Mouse (Mus musculus) cerebellum, postnatal 25 days (tissue): ENCODE measurements at regions not wholly inside any gene's neighbourhood (a gene's known extent, or its start where the extent isn't known, plus 50 kb on each side); places are given as distances from the start of the nearest gene placed in this dataset.
A peak's percentile ranks its signal among the peaks of the same experiment; 100 is the strongest.

ENCODE experiments used
- DNase-seq, 2 experiments: peaks; one replicate each; pipeline ENCODE4 v3.0.0; 2021; ENCODE audit warnings: mixed read lengths in 2 of 2

DNA sequence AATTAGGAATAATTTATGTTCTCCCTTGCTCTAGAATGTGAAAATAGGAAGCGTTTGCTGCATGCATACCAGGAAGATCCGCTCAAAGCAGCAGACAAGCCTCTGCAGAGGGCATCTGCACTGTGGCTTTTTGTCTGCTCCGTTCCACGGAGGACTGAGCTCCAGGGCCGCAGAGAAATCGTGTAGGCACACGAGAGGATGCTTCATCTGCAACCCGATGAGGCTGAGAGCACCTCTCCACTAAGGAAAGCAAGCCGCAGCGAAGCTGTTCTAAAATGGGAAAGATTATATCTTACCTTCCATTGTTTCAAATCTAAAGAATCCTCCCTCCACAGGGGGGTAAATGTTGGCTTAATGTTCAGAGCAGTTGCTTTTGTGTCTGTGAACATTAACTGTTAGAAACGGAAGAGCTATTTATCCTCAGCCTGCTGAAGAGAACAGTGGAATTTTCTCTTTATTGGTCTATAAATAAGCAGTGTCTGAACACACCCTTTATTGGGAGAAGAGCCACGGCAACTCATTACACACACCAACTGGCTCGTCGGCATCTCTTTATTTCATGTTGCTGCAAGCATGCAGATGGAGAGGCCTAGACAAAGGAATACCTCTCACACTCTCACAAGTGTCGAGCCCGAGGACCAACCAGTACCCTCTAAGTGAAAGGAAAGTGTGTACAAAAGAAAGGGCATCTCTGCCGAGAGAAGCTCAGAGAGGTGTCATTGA is 414.6 kb upstream of the Hnrnpa3 start:
- DNase-seq: no peak

DNA sequence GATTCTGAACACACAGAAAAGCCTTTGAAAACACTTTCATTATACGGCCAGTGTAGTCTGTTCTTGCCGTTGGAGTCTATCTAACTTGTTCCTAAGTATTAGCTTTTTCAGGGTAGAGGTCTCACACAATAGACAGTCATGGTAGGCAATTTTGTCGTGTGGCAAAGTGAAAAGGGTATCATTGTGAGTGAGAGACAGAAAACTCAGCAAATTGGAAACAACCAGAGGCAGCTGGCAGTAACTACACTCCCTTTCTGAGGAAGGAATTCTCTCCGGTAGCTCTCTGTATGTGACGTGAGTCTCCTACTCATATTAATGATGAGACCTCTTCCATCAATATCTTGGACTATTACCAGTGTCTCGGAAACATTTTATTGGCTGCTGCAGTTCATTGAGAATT is 413.8 kb upstream of the Hnrnpa3 start:
- DNase-seq: no peak

DNA sequence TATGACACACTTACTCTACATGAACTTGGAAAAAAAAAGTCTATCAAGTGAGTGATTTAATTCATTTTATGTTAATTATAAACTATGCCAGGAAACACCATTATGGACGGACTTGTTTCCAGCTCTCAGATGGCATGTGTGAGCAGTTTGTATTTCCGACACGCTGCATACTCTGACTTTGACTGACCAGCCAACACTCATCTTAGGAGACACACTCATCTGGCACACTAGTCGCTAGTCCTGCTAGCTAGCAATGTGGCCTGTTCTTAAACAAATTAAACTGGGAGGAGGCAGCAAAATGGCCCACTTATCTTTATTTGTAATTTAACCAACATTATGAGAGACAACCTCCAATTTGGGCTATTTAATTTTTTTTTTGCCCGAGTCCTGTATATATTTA is 413.4 kb upstream of the Hnrnpa3 start:
- no peak for DNase-seq

DNA sequence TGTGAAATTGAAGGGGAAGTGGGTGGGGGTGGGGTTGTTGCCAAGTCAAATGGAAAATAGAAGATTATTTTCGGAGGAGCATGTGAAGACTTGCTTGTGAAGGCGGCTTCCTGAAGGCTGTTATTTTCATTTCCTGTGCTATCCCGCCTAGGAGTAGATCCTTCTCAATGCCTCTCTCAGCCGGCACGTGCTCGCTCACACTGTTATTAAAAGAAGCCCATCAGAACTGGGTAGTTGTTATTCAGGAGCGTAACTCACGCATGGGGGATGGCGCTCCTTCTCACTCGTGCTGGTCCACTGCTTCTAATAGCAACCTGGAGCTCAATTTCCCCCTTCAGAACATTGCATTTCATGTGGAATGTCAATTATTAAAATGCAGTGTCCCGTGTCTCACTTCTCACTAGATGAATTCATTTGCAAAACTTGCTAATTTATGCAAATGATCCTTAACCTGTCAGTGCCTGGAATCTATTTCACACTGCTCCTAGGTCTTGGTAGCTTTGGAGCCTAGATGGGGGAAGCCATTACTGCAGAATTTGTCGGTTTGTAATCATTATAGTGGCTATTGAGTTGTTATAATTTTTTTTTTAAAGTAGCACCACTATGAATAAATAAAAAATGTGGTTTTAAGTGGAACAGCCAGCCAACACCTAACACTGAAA is 412.8 kb upstream of the Hnrnpa3 start:
- no peak for DNase-seq

DNA sequence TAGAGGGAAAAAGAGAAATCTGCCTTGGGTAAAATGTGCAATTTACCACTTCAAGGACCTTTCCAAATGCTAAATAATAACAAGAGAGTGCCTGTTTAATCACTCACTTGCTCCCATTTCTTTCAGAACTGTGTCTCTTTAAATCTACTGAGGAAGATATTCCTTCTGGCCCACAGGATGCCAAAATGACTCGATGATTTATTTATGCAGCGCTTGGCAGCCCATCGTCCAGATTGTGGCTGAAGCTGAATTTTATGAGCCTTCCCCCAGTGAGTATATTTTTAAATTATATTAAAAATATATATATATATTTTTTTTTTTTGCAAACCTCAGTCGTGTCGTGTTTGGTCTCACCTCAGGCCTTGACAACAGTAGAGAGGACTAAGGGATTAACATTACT is 410.8 kb upstream of the Hnrnpa3 start:
- no peak for DNase-seq

DNA sequence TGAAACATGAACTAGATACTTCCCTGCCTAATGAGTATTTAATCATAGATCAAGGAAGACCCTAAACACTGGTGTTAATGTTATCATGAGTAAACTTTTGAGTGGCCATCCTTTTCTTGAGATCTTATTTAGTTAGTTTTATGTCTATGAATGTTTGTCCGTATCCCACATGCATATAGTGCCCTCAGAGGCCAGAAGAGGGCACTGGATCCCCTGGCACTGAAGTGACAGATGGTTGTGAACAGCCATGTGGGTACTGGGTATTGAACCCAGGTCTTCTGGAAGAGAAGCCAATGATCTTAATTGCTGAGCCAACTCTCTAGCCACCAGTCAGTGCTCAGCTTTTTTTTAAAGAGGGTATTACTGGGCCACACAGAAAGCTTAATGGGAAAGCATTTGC is 408.6 kb upstream of the Hnrnpa3 start:
- no peak for DNase-seq

DNA sequence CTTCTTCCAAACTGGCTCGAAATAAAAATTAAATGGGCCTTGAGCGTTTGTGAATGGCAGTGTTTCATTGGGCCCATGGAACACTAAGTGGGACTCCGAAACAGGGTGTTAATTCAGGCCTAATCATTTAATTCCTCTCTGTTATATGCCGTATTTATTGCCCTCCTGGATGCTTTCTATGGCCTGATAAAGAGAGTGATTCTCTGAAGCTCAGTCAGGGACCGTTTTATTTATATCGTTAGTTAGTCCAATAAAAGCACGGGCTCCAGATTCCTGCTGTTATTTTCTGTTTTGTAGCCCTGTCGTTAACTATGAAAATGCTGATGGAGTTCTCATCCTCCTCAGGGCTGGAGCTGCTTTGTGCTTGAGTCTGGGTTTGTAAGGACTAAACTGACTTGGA is 406.2 kb upstream of the Hnrnpa3 start:
- no peak for DNase-seq

DNA sequence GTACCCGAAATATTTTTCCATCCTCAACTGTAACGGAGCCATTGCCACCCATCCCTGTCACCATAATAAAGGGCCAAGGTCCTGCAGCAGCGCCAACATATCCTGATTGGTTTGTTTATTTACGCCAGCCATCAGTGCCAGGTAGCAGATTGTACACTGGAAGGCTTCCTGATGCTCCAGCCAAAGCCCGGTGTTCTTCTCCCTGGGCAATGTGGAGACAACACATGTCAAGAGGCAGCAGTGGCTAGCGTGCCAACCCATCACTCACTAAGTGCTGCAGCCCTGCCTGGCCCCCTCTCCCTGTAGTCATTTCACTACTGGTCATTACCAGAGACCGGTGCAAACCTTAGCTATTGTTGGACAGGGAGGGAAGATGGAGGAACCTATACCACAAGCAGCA is 393.8 kb upstream of the Hnrnpa3 start:
- peak; percentile 80 to 81 for DNase-seq

DNA sequence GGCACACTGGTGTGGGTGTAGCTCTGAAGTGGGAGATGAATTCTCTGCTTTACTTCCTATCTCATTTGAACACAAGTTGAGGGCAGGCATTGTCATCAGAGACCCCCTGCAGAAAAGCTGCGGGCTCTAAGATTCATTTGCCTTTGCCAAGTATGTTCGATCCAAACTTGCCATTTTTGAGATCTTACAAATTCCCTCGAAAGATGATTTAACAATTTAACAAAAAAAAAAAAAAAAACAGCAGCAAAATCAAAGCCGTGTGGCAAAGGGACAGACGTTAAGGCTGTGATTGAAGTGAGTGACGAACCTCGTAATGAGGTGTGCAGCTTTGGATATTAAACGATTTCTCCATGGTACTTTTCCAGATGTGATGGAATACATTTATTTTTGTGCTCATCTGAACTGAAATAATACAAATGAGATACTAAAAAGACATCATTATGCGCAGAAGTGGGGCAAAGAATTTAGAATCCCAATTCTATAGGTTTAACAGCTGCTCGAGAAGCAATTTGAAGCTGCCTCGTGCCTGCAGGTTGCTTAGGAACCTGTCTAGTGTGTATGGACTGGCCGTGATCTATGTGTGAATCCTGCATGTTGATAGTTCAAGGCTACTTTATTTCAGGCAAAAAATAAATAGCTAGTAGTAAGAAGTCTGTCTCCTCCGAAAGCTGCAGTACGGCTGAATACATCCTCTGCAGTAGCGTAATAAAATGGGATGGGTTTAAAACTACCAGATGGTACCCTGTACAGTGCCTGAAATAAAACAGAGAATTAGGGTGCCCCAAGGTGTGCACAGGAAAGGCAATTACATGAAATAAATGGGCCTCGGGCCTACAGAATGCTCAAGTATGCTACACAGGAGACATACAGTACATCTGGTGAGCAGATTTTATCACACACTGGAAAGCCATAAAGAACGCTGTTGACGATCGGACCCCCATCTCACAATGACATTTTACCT is 393.0 kb upstream of the Hnrnpa3 start:
- DNase-seq: no peak

DNA sequence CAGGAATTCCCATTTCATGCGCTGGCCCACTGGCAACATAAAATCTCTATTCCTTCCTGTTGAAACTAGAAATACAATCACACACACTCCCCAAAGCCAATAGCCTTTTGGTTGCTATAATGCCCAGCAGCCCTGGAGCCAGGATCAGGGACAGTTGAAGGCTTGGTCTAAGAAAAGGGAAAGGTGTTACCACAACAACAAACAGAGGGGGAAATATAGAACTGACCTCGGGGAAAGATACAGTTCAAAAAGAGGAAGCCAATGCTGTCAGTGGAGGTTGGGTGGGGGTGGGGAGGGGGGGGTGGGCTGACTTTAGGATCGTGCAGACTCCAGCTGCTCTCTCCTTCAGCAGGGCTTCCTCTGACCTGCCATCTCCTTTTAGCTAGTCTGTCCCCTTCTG is 391.1 kb upstream of the Hnrnpa3 start:
- no peak for DNase-seq

DNA sequence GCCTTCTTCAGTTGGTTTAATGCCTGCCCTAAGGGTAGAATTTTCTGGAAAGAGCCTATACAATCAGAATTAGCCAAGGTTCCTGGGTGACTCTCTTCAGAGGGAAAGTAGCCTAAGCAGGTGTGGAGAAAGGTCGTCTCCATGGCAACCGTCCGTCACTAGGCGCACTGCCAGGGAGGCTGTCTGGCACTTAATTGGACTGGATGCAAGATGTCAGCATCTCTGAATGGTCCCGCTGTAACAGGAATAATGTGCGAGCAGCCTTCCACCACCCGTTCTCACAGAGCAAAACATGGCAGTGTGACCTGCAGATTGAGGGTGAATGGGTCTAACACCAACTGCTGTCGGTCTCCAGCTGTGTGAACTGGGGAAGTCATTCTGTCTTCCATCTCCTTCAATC is 389.6 kb upstream of the Hnrnpa3 start:
- DNase-seq: peak; percentile 69 to 82

DNA sequence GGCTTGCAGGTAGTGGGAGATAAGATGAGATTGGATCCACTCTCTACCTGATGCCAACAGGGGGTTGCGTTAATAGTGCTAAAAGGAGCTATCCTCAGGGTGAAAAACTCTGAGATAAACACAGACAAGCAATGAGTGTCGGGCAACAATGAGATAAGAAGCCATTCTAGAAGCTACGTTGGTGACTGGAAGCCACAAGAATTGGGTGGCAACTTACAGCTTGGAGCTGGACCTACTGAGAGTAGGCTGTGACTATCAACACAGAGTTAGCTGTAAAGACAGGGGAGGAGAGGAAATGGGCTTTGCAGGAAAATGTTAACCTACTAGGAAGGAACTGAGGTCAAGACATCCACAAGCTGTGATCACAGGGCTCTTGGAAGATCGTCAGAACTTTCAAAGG is 388.9 kb upstream of the Hnrnpa3 start:
- DNase-seq: no peak

DNA sequence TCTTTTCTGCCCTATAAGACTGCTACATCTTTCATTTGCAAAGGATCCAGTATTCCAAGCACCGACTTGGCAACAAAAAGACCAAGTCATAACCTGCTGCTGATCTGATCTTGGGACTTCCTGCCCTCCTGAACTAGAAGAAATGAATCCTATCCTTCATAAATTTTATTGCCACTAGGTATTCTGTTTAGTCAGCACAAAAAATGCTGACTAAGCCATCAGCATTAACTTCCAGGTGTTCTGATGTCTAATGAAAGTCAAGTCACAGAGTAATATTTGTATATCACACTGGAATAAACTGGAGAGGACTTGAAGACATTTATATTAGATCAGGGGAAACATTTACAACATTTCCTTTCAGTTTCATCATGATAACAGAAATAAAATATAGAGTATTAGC is 371.2 kb upstream of the Hnrnpa3 start:
- no peak for DNase-seq

DNA sequence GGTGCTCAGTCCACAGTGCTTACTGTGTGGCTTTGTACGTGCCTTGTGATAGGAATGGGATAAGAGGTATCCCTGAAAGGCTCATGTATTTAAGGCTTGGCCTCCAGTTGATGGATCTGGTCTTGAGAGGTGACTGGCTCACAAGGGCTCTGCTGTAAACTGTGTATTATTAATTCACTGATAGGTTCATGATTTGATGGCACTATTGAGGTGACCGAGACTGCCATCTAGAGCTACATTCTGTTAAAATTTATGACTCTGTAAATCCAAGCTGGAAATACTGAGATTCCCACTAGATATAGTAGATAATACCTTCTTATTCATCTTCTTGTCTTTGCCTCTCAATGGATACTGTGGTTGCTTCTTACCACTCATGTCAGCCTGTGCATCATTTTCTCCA is 367.4 kb upstream of the Hnrnpa3 start:
- no peak for DNase-seq

DNA sequence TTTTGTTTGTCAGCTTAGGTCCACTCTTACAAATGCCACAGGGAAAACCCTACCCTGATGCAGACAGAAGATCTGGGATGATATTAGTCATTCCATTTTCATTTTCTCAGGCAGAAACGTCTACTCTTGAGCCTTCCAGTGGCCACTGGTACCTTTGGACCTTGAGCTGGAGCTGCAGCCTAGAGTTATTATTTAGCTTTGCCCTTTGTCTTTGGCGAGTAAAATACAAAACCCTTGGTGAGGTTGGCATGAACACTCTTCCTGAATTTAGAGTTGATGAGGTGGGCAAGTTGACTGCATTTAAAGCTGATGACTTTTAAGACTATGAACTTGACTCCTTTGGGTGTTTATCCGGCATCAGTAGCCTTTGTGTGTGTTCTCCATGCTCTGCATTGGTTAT is 352.2 kb upstream of the Hnrnpa3 start:
- no peak for DNase-seq

DNA sequence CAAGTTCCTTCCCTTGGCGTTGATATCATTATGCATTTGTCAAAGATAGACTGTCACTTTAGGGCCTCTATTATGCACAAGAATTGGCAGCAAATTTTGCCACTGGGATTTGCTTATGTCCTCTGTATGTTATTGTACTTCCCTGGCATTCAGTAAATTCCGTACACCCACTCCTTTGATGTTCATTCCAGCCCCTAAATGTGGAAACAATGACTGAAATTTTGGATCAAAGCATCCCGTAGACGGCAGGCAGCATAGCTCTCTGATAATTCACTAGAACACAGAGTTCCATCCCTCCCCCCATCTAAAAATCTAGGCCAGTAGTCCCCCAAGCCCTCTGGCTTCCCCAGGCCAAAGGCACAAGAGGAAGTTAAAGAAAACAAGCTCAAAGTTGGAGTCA is 347.9 kb upstream of the Hnrnpa3 start:
- DNase-seq: no peak

DNA sequence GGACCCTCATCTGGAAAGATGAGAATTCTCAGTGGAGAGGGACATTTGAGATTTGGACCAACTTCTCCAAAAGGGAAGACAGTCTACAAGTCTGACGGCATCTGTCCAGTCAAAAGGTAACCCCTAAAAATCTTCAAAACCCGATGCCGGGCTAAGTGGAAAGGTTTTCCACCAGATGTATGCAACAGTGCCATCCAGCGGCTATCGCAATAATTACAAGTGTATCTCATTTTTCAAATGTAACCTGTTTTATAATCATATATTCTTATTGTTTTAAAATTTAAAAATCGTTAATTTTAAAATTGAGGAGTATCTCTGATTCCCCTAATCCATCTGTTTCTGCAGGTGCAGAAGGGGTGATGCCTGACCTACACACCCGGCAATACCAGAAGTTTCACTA is 346.8 kb upstream of the Hnrnpa3 start:
- peak; percentile 41 to 67 for DNase-seq

DNA sequence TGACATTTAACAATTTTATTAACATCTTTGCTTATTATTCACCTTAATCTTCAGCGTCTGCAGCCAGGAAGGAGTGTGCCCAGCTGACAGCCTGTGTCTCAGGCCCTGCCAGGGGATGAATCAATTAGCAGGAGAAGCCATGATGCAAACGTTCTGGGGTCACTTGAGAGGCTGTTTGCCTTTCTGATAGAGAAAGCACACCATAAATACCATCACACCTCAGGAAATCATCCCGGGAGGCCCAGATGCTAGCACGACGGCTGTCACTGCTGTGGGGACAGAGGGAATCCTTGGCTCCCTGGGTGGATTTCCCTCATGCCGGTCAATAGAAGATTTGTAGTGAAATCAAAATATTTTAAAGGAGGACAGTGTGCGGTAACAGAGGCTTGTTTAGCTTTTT is 343.7 kb upstream of the Hnrnpa3 start:
- no peak for DNase-seq

DNA sequence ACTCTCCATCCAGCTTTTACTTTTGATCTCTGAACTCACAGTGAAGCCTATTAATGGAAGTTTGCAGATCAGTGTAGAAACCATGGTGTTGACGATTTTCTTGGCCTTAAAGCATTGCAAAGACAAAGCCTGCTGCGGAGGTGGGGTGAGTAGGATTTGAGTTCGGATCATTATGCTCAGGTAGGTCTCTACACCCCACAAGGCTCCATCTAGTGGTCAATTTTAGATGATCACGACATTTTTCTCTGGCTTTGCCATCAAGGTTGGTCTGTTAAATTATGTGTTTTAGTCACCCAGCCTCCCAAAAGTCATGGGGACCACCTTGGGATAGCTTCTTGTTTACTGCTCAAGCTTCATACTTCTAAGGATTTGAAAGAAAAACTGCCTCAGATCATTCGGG is 340.9 kb upstream of the Hnrnpa3 start:
- no peak for DNase-seq

DNA sequence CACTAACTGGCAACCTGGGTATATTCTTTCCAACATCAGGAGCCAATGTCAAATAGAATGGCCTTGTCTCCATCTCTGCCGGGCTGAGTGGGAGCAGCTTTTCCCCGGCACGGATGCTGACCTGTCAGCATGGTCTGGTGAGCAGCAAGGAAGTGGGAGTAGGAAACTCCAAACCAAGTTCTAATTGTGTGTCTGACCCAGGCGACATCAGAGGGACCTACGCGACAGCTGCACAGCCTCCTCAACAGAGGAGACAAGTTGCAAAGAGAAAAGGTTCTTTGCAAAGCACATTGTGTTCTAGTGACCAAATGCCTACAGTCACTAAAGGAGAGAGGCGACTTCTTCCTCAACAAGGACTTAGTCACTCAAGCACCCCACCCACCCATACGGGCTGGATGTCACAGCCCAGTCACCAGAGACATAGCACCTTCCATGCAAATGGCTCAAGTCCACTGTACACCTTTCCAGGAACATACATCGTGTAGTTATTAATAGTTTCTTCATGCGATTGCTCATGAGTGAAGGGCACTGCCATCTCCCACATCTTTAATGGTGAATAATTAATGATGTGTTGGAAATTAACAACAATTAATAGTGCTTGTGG is 334.8 kb upstream of the Hnrnpa3 start:
- DNase-seq: no peak

DNA sequence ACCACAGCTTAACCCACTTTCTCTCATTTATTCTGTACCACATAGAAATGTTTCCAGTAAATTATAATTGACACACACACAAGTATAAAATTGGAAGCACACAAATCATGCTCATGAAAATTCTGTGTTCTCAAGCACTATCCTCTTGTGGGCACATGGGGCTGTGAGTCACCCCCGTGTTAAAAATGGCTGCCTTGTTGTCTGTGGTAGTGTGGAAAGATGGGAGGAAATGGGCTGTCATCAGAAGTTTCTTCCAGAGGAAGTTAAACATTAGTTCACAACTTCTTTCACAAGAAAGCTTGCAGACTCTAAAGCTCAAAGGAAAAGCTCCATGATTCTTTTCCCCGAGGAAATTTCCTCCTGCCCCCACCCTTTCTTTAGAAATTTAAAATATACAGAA is 329.5 kb upstream of the Hnrnpa3 start:
- DNase-seq: no peak

DNA sequence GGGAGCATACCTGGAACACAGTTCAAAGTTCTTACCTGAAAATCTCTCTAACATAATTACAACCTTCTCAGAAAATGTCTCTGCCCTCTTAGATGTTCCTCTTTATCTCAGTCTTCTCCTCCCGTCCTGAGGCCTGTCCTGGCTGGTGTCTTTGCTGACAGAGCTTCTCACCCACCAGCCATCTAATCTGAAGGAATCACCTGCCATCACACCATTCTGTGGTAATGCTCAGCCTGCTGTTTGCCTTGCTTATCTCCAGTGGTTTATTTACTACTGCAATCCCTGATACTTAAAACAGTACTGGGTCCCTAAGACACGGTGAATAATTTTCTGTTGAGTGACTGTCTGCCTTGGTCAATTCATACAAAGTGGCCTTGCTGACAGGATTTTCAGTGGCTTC is 317.8 kb upstream of the Hnrnpa3 start:
- no peak for DNase-seq

DNA sequence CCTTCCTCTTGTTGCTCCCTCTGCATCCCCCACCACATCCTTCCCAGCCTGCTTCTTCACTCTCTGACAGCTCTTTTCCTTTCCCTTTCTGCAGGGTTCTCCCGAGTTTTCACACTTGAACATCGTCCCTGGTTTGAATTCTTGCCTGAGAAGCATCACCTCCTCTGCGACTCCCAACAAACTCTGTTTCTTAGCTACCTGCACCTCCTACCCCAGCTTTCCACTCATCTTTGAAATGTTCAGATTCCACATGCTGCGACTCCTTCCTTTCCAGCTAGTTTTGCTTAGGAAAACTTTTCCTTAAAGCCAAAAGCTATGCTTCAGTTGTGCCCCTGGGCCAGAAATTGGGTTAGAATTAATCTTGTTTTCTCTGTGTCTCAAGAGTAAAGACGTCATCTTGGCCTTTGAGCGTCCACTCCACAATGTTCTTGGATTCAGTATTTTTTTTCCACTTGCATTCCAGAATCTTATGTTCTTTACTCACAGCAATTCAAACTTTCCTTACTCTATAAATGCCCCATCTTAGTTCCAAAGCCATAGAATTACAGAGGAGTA is 317.3 kb upstream of the Hnrnpa3 start:
- DNase-seq: no peak
